Mouse (Mus musculus) intestine, embryonic 15.5 days (tissue): ENCODE data around the gene 2300009A05Rik. TPM values are rescaled to one million over a fixed set of nuclear protein-coding genes. Genes with fewer than 3 reads are reported as not detected.
A peak's percentile ranks its signal among the peaks of the same experiment; 100 is the strongest.

Source experiments
- ATAC-seq: fragments of 200-750 bp; cut with Nextera tagmentation; 2 replicates; pipeline ENCODE4 v1.8.0; 2017; ENCODE audit warnings: moderate TSS enrichment, moderate library complexity
- H3K27ac ChIP-seq: fragments of 300-500 bp; sonication (generic); 2 replicates; pipeline ENCODE4 v1.5.1; 2015; ENCODE audit warnings: mild to moderate bottlenecking, inconsistent platforms
- H3K27me3 ChIP-seq: fragments of 300-500 bp; sonication (generic); replicated peaks from 2 replicates; pipeline ENCODE4 v1.6.1; 2015; ENCODE audit warnings: inconsistent platforms
- H3K36me3 ChIP-seq: fragments of 300-500 bp; sonication (generic); 2 replicates; pipeline ENCODE4 v1.6.1; 2015; ENCODE audit warnings: inconsistent platforms
- H3K4me1 ChIP-seq: fragments of 300-500 bp; sonication (generic); replicated peaks from 2 replicates; pipeline ENCODE4 v1.6.1; 2015; ENCODE audit warnings: inconsistent platforms
- H3K4me2 ChIP-seq: fragments of 300-500 bp; sonication (generic); replicated peaks from 2 replicates; pipeline ENCODE4 v1.6.1; 2015; ENCODE audit warnings: mild to moderate bottlenecking, inconsistent platforms
- H3K4me3 ChIP-seq: fragments of 300-500 bp; sonication (generic); replicated peaks from 2 replicates; pipeline ENCODE4 v1.5.1; 2015; ENCODE audit warnings: inconsistent platforms
- H3K9ac ChIP-seq: fragments of 300-500 bp; sonication (generic); 2 replicates; pipeline ENCODE4 v1.6.1; 2015; ENCODE audit warnings: inconsistent platforms
- H3K9me3 ChIP-seq: fragments of 300-500 bp; sonication (generic); 2 replicates; pipeline ENCODE4 v1.6.1; 2016; ENCODE audit warnings: inconsistent platforms
- WGBS: fragments of 180-500 bp; shearing (Covaris S2); methylation state at CpG from one replicate; pipeline ENCODE4 v1.1.7; 2015; 5-methylcytosine and 5-hydroxymethylcytosine counted together
- polyA plus RNA-seq: library from polyadenylated mRNA; unstranded; fragments of >200 nt; fragmentation: Nextera tagmentation; extraction: Ambion mirVana; gene quantifications from 2 replicates; pipeline ENCODE4 v1.2.1, GENCODE M21; 2015

Gene 2300009A05Rik
- polyA plus RNA-seq, 1 experiment from 2014 or later = 46.5 TPM

DNA sequence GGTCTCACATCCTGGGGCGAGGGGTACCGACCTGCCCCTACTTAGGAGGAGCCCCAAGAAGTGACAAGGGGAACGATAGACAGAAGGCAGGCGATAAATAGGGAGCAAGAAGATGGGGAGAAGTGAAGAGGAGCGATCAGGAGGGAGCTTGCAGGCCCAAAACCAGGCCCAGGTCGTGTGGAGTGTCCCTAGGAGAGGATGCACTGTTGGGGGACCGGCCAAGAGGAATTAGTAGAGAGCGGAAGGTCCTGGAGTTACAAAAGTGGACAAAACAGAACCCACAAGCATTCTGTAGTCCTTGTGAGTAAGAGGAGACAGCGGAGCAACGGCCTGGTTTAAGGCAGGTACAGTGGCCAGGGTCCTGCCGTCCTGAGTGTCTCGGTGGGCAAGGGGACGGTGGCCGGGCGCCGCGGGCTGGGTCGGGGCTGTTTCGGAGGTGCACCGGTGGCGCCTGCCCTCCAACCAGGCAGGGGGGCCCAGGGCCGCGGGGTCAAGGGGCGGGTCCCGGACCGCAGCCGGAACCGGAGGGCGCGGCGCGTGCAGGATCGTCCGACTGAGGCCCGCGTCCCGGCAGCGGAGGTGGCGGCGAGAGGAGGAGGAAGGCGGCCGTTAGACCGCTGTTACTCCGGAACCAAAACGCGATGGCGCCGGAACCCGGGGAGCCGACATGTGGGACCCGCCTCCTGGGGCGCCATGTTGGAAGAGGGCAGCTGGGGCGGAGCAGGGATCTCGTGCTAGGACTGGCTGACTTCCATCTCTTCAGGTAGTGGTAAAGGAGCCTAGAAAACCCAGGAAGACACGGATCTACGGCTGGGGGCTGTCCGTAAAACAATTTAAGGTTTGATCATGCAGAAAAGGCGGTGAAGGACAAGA lies 21.5 kb downstream of the 2300009A05Rik start, which contains the start of gene Map2k5:
Gene Map2k5 (minus strand): TSS at position 633 of the 873 bp plus-strand sequence.
- 0 out of 2 replicates have a peak, but pooled peaks cover 8% of the 10 kb centered on the region for H3K4me1 ChIP-seq
- H3K9ac ChIP-seq = peak within 1 kb of the TSS; percentile 90
- peak within 1 kb of the TSS; percentile 83 for H3K4me2 ChIP-seq
- no peaks in the 10 kb centered on the region for H3K9me3 ChIP-seq
- ATAC-seq = peak; percentile 98
- no peaks in the 10 kb centered on the region for H3K36me3 ChIP-seq
- under 1% methylated on average over 53 of the region's 58 CpGs for WGBS
- peak within 1 kb of the TSS; percentile 83 for H3K27ac ChIP-seq
- no peaks in the 10 kb centered on the region for H3K27me3 ChIP-seq
- H3K4me3 ChIP-seq = peak within 1 kb of the TSS; percentile 95

- no peak overlapping the region for H3K4me3 ChIP-seq
- ATAC-seq = no peak
- no peak overlapping the region for H3K27ac ChIP-seq
- H3K9ac ChIP-seq = no peak overlapping the region
- H3K9me3 ChIP-seq = no peaks in the 10 kb centered on the region
- no peak overlapping the region for H3K4me2 ChIP-seq
- H3K36me3 ChIP-seq = no peaks in the 10 kb centered on the region
- 0 out of 2 replicates have a peak, but pooled peaks cover 8% of the 10 kb centered on the region for H3K4me1 ChIP-seq
- no peaks in the 10 kb centered on the region for H3K27me3 ChIP-seq
- WGBS = 78% methylated on average over 2 of the region's 2 CpGs
Observed at GRCm38 (mm10) chr9:63373315-63373714, 25.7 kb downstream of the 2300009A05Rik start.

DNA sequence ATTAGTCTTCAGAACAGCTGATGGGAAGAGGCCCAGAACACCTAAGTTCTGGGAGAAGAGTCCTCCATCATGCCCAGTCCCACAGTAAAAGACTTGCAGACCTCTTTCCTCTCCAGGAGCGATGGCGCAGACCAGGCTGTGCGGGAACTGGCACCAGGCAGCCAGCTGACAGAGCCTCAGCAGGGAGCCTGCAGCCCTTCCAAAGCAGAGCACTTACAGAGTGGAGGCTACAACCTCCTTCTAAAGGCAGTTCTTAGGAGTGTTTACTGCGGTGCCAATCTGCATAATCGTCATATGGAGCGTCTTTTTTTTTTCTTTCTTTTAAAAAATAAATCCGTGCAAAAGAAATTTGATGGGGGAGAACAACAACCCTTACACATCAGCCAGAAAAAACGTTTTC lies 26.5 kb downstream of the 2300009A05Rik start:
- Histone ChIP-seq H3K9ac (no peak overlapping the region), H3K4me1 (0 out of 2 replicates have a peak, but pooled peaks cover 8% of the 10 kb centered on the region), H3K27me3 (no peaks in the 10 kb centered on the region), H3K4me3 (no peak overlapping the region), H3K27ac (no peak overlapping the region), H3K9me3 (no peaks in the 10 kb centered on the region), H3K36me3 (no peaks in the 10 kb centered on the region), H3K4me2 (no peak overlapping the region)
- 80% methylated on average over 8 of the region's 8 CpGs for WGBS
- ATAC-seq = no peak

DNA sequence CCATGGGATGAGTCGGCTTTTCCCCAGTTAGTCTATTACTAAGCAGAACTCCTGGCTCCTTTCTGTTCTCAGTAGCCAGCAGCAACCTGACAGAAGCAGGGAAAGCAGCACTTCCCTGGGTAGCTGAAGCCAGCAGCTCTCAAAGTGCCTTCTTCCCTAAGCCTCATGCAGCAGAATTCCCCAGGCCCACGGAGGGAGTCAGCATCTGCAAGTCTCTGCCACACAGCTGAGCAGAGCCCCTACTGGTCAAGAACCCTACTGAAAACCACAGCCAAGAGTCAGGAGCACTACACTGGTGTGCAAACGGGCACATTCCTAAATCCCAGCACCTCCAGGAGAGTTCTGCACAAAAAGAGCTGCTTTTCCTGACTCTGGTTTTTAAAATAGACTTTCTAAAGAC lies 38.6 kb downstream of the 2300009A05Rik start:
- no peak for ATAC-seq
- Histone ChIP-seq H3K9me3 (no peaks in the 10 kb centered on the region), H3K36me3 (peaks cover 4% of the 10 kb centered on the region; the same call in 1 of the 2 replicates), H3K27me3 (no peaks in the 10 kb centered on the region), H3K4me2 (no peak overlapping the region), H3K27ac (no peak overlapping the region), H3K4me3 (no peak overlapping the region), H3K4me1 (no peaks in the 10 kb centered on the region), H3K9ac (no peak overlapping the region)
- 61% methylated on average over 3 of the region's 3 CpGs for WGBS

DNA sequence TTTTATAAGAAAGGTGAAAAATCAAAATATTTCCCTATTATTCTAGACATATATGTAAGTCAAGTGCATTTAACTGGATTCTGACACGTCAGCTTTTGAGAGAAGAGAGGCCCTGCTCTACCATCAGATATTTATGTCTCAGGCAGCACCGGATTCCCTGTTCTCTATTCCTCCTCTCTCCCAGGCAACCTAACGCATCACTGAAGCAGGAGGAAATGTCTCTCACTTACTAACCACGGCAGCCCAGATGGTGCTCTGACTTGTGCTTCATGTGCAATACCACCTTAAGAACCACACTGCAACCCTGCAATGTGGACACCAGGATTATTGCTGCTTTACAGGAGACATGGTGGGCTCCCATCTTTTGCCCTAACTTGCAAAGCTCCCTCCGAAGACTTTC lies 40.0 kb downstream of the 2300009A05Rik start:
- H3K4me1 ChIP-seq = no peaks in the 10 kb centered on the region
- no peak overlapping the region for H3K27ac ChIP-seq
- H3K9me3 ChIP-seq = no peaks in the 10 kb centered on the region
- H3K27me3 ChIP-seq = no peaks in the 10 kb centered on the region
- no peaks in the 10 kb centered on the region; the same call in 1 of the 2 replicates for H3K36me3 ChIP-seq
- 87% methylated on average over 5 of the region's 5 CpGs for WGBS
- H3K4me3 ChIP-seq = no peak overlapping the region
- ATAC-seq = no peak
- H3K4me2 ChIP-seq = no peak overlapping the region
- no peak overlapping the region for H3K9ac ChIP-seq

GRCm38 (mm10) chr9:63356721-63357120 lies 42.3 kb downstream of the 2300009A05Rik start:
- no peak overlapping the region for H3K27ac ChIP-seq
- 77% methylated on average over 4 of the region's 4 CpGs for WGBS

GRCm38 (mm10) chr9:63356278-63356677 lies 42.8 kb downstream of the 2300009A05Rik start:
- H3K4me2 ChIP-seq = no peak overlapping the region
- no peaks in the 10 kb centered on the region for H3K4me1 ChIP-seq
- H3K9me3 ChIP-seq = no peaks in the 10 kb centered on the region
- ATAC-seq = no peak
- H3K4me3 ChIP-seq = no peak overlapping the region
- H3K27me3 ChIP-seq = no peaks in the 10 kb centered on the region
- no peaks in the 10 kb centered on the region; the same call in 1 of the 2 replicates for H3K36me3 ChIP-seq
- no peak overlapping the region for H3K27ac ChIP-seq
- 75% methylated on average over 9 of the region's 9 CpGs for WGBS
- no peak overlapping the region for H3K9ac ChIP-seq

More at GRCm38 (mm10) chr9:63356721-63357120, 42.3 kb downstream of the 2300009A05Rik start:
- ATAC-seq = no peak
- no peaks in the 10 kb centered on the region for H3K27me3 ChIP-seq
- H3K4me1 ChIP-seq = no peaks in the 10 kb centered on the region
- H3K9me3 ChIP-seq = no peaks in the 10 kb centered on the region
- no peak overlapping the region for H3K4me3 ChIP-seq
- H3K36me3 ChIP-seq = no peaks in the 10 kb centered on the region; the same call in 1 of the 2 replicates
- H3K4me2 ChIP-seq = no peak overlapping the region
- H3K9ac ChIP-seq = no peak overlapping the region

GRCm38 (mm10) chr9:63354168-63354567 lies 44.9 kb downstream of the 2300009A05Rik start:
- ATAC-seq = no peak
- H3K36me3 ChIP-seq = no peaks in the 10 kb centered on the region; the same call in 1 of the 2 replicates
- no peak overlapping the region for H3K4me2 ChIP-seq
- no peak overlapping the region for H3K27ac ChIP-seq
- no peaks in the 10 kb centered on the region for H3K4me1 ChIP-seq
- no peaks in the 10 kb centered on the region for H3K27me3 ChIP-seq
- no peak overlapping the region for H3K9ac ChIP-seq
- H3K4me3 ChIP-seq = no peak overlapping the region
- WGBS = 91% methylated on average over 4 of the region's 4 CpGs
- no peaks in the 10 kb centered on the region for H3K9me3 ChIP-seq

GRCm38 (mm10) chr9:63350030-63350429 lies 49.0 kb downstream of the 2300009A05Rik start:
- H3K27ac ChIP-seq = no peak overlapping the region
- no peak for ATAC-seq
- H3K9me3 ChIP-seq = no peaks in the 10 kb centered on the region
- H3K9ac ChIP-seq = no peak overlapping the region
- H3K4me2 ChIP-seq = no peak overlapping the region
- WGBS = 94% methylated on average over 8 of the region's 8 CpGs
- H3K36me3 ChIP-seq = no peaks in the 10 kb centered on the region
- H3K4me3 ChIP-seq = no peak overlapping the region
- no peaks in the 10 kb centered on the region for H3K27me3 ChIP-seq
- H3K4me1 ChIP-seq = 0 out of 2 replicates have a peak, but pooled peaks cover 4% of the 10 kb centered on the region

- Histone ChIP-seq H3K27me3 (no peaks in the 10 kb centered on the region), H3K36me3 (no peaks in the 10 kb centered on the region), H3K4me2 (no peak overlapping the region), H3K27ac (no peak overlapping the region), H3K4me1 (0 out of 2 replicates have a peak, but pooled peaks cover 4% of the 10 kb centered on the region), H3K4me3 (no peak overlapping the region), H3K9me3 (no peaks in the 10 kb centered on the region), H3K9ac (no peak overlapping the region)
- WGBS = 88% methylated on average over 3 of the region's 3 CpGs
- ATAC-seq = no peak
Observed at GRCm38 (mm10) chr9:63349241-63349640, 49.8 kb downstream of the 2300009A05Rik start.

- Histone ChIP-seq H3K9me3 (no peaks in the 10 kb centered on the region), H3K9ac (no peak overlapping the region), H3K36me3 (no peaks in the 10 kb centered on the region), H3K27ac (no peak overlapping the region), H3K27me3 (no peaks in the 10 kb centered on the region), H3K4me3 (no peak overlapping the region), H3K4me2 (no peak overlapping the region), H3K4me1 (0 out of 2 replicates have a peak, but pooled peaks cover 4% of the 10 kb centered on the region)
- no peak for ATAC-seq
- WGBS = 100% methylated on average over 1 of the region's 1 CpGs
Observed at GRCm38 (mm10) chr9:63348146-63348545, 50.9 kb downstream of the 2300009A05Rik start.

- no peak overlapping the region for H3K27ac ChIP-seq
- H3K4me1 ChIP-seq = 0 out of 2 replicates have a peak, but pooled peaks cover 4% of the 10 kb centered on the region
- H3K9ac ChIP-seq = no peak overlapping the region
- no peak overlapping the region for H3K4me2 ChIP-seq
- no peaks in the 10 kb centered on the region for H3K36me3 ChIP-seq
- no peak for ATAC-seq
- no peak overlapping the region for H3K4me3 ChIP-seq
- WGBS = 87% methylated on average over 6 of the region's 6 CpGs
- no peaks in the 10 kb centered on the region for H3K9me3 ChIP-seq
- H3K27me3 ChIP-seq = no peaks in the 10 kb centered on the region
Observed at GRCm38 (mm10) chr9:63346029-63346428, 53.0 kb downstream of the 2300009A05Rik start.
